17 mouse cellular contexts compared by ENCODE assay signal in genomic region chr17:3140100-3140499, GRCm38 (mm10).
"Had no signal": no experiment of that assay in that cellular context is flagged by ENCODE, and none has a peak within 500 bp of the region (broad histone marks: within the 10 kb centered on the region; RNA-seq: fewer than 3 reads in every experiment).

No protein-coding gene starts in this region.

- H3K4me2 ChIP-seq: limb, embryonic 13.5 days; lung, embryonic 14.5 days; midbrain, embryonic 11.5 days had no signal

- ATAC-seq: intestine, embryonic 16.5 days; lung, postnatal 0 days had no signal

- H3K9me3 ChIP-seq: limb, embryonic 10.5 days; limb, embryonic 13.5 days; megakaryocyte, embryonic 14.5 days had no signal

- H3K27me3 ChIP-seq: limb, embryonic 13.5 days; megakaryocyte, embryonic 14.5 days had no signal

- H3K4me1 ChIP-seq: limb, embryonic 10.5 days had no signal

- H3K4me3 ChIP-seq: limb, embryonic 10.5 days; limb, embryonic 13.5 days; megakaryocyte, embryonic 14.5 days had no signal

- H3K27ac ChIP-seq: limb, embryonic 10.5 days; limb, embryonic 13.5 days; macrophage had no signal

- DNase-seq: kidney, adult 18-20 months; kidney, adult 9 months; kidney, postnatal 14 days; kidney, postnatal 4 days; layer of hippocampus, adult 9-11 months; lung, embryonic 14.5 days; midbrain, embryonic 14.5 days; thymus, adult 18-20 months; thymus, postnatal 14 days; thymus, postnatal 4 days had no signal

- H3K9ac ChIP-seq: limb, embryonic 13.5 days; lung, embryonic 14.5 days had no signal
